Mouse (Mus musculus) heart, postnatal 36 days (tissue): ENCODE data around the gene Psg27. TPM values are rescaled to one million over a fixed set of nuclear protein-coding genes. Genes with fewer than 3 reads are reported as not detected.
"Not testable (repeated sequence)": the region's sequence is repeated elsewhere in the genome, so short reads cannot be mapped to it uniquely, and the experiment has no call there.

Source experiments
- DNase-seq, 2 experiments: peaks; one replicate each; pipeline ENCODE4 v3.0.0; 2021 to 2022
- intact Hi-C: fragments of 180-260 bp; cut with DNase I; formaldehyde crosslinking; loops from one replicate; pipeline ENCODE4 v1.15.1; 2025
- total RNA-seq, 2 experiments: library from RNA; stranded (reverse); gene quantifications; 2 replicates each; pipeline ENCODE4 v1.2.3; 2021

The Psg27 gene
- total RNA-seq: not detected

DNA sequence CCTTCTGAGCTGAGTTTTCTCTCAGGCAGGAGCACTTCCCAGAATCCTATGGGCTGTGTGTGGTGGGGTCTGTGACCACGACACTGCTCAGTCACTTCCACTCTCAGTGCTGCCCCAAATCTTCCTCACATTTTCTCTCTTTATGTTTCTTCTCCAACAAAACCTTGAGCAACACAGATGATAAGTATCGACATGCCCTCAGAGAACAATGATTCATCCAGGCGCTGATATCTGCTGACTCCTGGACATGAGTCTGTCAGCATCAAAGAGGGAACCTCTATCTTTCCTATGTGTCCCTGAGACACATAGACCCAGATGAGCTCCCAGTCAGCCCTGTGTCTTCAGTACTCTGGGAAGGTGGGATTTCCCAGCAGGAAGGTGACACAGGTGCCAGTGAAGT is at the start of gene Psg27:
TSS of gene Psg27 (minus strand) at position 101 of the 400 bp plus-strand sequence.
- intact Hi-C loops: no loop called here

DNA sequence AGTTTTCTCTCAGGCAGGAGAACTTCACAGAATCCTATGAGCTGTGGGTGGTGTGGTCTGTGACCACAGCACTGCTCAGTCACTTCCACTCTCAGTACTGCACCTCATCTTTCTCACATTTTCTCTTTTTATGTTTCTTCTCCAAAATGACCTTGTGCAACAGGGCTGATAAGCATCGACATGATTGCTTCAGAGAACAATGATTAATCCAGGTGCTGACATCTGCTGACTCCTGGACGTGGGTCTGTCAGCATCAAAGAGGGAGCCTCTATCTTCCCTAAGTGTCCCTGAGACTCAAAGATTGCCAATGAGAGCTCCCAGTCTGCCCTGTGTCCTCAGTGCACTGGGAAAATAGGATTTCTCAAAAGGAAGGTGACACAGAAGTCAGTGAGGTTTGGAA is 49.3 kb upstream of the Psg27 start, which contains the start of gene Psg23:
TSS of gene Psg23 (minus strand) at position 101 of the 400 bp plus-strand sequence.
- intact Hi-C loops: loop anchor here (2.0 kb wide), 1 partner anchor 40 kb away; the partner anchor contains the start of gene Psg21
- not testable (repeated sequence) for DNase-seq

More for the DNA sequence above, at the start of gene Psg27:
- no peak for DNase-seq

DNA sequence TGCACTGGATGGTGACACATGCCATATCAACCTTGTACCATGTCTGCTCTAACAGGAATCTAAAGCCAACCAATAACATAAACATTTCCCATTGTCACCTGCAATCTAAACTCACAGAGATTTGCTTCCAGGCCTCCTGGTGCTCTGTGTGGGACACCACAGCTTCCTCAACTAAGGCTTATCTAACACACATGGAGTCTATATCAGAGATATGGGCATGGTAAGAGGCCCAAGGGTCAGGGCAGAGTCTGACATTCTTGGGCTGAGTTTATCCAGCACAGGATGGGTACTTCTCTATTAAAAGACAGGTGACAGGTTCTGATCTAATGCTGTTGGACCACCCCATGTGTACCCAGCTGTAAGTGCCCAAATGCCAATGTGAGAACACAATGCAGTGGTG is 7.3 kb downstream of the Psg27 start:
- intact Hi-C loops: no loop called here
- no peak for DNase-seq

DNA sequence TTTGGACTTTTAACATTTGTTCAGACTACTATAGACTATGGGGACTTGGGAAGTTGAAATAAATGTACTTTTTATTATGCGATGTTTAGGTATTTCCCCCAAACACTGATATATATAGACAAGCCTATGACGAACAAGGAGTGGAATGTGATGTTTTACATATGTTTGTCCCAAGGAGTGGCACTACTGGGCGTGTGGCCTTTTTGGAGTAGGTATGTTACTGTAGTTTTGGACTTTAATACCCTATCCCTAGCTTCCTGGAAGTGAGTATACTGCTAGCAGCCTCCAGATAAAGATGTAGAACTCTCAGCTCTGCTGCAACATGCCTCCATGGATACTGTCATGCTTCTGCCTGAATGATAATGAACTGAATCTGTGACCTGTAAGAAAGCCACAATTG is 11.4 kb downstream of the Psg27 start:
- DNase-seq, intact Hi-C loops: not testable (repeated sequence)

DNA sequence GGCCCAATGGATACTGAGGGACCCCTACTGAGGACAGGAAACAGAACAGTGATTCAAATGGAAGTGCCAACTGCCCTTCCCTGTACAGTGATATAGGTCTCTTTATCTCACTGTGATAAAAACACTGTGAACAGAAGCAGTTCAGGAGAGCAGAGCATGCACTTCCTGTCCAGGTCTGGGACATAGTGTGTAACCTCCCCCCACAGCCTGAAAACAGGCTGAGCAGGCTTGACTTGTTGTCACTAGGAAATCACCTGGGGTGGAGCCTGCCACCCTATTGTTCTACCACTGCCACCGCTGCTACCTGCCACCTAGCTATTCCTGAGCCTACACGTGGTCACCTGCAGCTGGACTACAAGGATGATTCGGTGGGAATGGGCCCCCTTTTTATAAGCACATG is 33.7 kb downstream of the Psg27 start:
- no peak for DNase-seq
- intact Hi-C loops: no loop called here

DNA sequence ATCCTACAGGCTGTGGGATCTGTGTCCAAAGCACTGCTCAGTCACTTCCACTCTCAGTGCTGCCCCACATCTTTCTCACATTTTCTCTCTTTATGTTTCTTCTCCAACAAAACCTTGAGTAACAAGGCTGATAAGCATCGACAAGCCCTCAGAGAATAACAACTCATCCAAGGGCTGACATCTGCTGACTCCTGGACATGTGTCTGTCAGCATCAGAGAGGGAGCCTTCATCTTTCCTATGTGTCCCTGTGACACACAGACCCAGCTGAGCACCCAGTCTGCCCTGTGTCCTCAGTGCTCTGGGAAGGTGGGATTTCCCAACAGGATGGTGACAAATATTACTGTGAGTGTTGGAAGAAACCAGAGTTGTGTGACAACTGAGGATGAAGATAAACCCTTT is 34.9 kb downstream of the Psg27 start, which contains the start of gene Psg25:
TSS of gene Psg25 (minus strand) at position 101 of the 400 bp plus-strand sequence.
- intact Hi-C loops: no loop called here
- no peak for DNase-seq

DNA sequence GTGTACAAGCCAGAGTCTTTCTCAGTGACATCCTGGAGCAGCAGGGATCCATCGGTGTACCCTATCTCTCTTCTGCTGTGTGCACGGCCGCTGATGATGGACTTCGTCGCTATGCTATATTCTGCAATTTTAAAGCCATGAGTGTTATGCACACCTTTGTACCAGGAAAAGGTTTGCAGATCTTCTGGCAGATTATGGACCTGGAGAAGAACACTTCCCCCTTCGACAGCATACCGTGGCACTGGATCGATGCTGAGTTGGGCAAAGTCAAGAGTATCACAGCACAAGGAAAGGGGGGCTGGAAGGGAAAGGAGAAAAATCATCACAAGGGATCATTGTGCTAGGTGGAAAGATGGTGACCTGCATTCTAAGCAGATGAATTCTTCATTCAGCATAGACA is 42.4 kb downstream of the Psg27 start:
- no peak for DNase-seq
- intact Hi-C loops: no loop called here

DNA sequence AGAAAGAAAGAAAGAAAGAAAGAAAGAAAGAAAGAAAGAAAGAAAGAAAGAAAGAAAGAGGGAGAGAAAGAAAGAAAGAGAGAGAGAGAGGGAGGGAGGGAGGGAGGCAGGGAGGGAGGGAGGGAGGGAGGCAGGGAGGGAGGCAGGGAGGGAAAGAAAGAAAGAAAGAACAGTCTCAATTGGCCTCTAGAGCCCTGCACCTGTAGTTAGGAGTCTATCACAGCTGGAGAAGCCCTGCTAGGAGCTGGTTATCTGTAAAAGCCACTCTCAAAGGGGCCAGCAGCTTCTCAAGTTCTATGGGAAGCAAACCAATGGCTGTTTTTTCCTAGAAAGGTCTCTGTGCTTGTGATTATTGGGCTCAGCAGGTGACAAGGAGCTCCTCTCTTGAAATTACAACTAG is 54.3 kb downstream of the Psg27 start:
- intact Hi-C loops, DNase-seq: not testable (repeated sequence)

DNA sequence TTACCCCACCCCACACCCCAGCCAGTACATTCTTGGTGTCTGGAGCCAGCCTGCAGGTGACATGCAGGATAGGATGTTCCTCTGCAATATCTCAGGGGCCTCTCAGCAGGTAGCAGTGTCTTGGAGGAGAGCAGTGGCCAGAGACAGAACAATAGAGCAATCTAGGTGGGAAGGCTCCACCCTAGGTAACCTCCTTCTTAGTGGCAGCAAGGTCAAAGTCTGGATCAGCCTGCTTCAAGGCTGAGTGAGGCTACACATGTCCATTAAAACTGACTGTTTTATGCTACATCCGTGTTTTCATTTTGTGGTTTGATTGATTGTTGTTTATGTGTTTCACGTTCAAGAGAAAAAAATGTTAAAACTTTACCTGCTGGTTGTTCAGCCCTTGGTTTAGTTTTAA is 54.7 kb downstream of the Psg27 start:
- DNase-seq, intact Hi-C loops: not testable (repeated sequence)

DNA sequence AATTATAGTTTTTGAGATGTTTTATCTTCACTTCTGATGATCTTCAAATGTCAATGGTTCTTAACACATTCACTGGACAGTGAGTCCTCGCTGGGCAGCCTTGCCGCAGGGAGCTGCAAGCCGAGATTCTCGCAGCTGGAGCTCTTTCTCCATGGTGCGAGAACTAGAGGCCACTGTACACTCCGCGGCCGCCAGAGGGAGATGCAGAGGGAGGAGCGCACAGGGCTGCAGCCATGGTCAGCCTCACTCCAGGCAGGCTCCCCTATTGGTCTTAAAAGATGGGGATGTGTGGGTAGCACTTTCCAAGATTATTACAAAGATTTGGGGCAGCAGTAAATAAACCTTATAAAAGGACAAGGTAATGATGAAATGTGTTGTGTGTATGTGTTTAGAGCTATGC is 55.6 kb downstream of the Psg27 start:
- intact Hi-C loops: no loop called here
- no peak for DNase-seq

Other genes starting within 250 kb of the Psg27 start
- gene Psg18, start 212.3 kb downstream of the Psg27 start, total RNA-seq: not detected
- gene Psg28, start 135.3 kb downstream of the Psg27 start, total RNA-seq: not detected
- not detected for gene Psg26, start 83.1 kb downstream of the Psg27 start, total RNA-seq
- gene Psg25, start 35.0 kb downstream of the Psg27 start, total RNA-seq: not detected
- gene Psg23, start 49.2 kb upstream of the Psg27 start, total RNA-seq: not detected
- gene Psg21, start 89.4 kb upstream of the Psg27 start, total RNA-seq: not detected
- gene Psg20, start 118.9 kb upstream of the Psg27 start, total RNA-seq: not detected
- gene Psg22, start 150.8 kb upstream of the Psg27 start, total RNA-seq: not detected
- gene Psg19, start 231.2 kb upstream of the Psg27 start, total RNA-seq: not detected